Mouse (Mus musculus): ENCODE data around the gene Serpina7. TPM values are rescaled to one million over a fixed set of nuclear protein-coding genes. Genes with fewer than 3 reads are reported as not detected.

Serpina7 gene
- not detected in 2 replicates for total RNA-seq (2017)

- ATAC-seq (replicated peaks; ENCODE audit: low read depth, poor library complexity, severe bottlenecking), result no peak
Measured at GRCm38 (mm10) chrX:139085077-139085476, at the start of gene Serpina7. Gene Serpina7, minus strand, starts transcription at chrX:139085236.

DNA sequence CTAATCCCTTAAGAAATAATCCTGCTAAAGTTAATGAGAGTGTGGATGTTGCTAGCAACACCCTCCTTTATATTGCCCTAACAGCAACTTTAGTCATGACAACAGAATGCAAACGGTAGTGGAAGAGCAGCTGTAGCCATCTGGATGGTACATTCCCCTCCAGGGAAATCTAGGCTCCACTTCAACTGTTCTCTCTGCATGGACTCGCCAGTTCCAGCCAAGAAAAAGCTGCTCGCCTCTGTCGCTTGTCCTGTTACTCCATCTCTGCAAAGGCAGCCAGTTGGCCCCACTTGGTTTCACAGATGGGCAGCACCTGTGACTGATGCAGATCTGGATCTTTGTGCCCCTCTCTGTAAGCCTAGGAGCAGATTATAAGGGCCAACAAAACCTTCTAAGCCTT, 49.0 kb upstream of the Serpina7 start:
- ATAC-seq (replicated peaks; ENCODE audit: low read depth, poor library complexity, severe bottlenecking), result no peak

DNA sequence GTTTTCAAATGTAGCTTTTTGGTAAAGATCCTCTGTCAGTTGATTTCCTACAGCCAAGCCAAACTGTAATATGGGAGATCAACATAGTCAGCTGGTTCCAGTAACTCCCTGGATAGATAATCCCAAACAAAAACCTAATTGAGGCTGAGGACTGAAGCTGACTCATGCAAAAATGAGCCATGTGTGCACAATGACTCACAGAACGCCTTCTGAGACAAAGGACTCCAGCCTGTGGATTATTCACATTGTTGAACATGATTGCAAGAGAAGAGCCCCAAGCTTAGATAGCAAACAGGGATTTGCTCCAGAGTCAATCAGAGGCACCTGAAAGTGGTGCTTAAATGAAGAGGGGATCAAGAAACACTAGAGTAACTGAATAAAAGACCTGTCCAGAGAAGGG, 12.2 kb upstream of the Serpina7 start:
- ATAC-seq (replicated peaks; ENCODE audit: low read depth, poor library complexity, severe bottlenecking), result no peak

DNA sequence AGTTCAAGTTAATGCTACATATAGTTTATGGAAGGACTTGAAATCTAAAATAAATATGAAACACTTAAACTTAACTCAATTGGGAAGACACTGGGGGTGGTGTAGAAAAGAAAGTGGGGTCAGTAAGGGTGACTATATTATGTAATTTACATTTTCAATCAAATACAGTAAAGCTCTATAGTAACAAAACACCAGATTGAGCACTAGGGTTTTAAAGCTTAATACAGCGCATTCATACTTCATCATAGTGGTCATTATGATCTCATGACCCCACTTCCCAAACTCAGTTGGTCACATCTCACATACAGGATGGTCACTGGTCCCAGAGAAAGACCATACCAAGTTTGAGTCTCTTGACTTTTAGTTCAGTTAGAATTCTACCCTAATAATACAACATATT, 907 bp upstream of the Serpina7 start, which contains the start of gene 4930513O06Rik:
Gene 4930513O06Rik, plus strand, starts transcription at position 301 of the 400 bp plus-strand sequence.
- no peak for ATAC-seq (replicated peaks; ENCODE audit: low read depth, poor library complexity, severe bottlenecking)

GRCm38 (mm10) chrX:139078493-139078892, 6.5 kb downstream of the Serpina7 start:
- no peak for ATAC-seq (replicated peaks; ENCODE audit: low read depth, poor library complexity, severe bottlenecking)

DNA sequence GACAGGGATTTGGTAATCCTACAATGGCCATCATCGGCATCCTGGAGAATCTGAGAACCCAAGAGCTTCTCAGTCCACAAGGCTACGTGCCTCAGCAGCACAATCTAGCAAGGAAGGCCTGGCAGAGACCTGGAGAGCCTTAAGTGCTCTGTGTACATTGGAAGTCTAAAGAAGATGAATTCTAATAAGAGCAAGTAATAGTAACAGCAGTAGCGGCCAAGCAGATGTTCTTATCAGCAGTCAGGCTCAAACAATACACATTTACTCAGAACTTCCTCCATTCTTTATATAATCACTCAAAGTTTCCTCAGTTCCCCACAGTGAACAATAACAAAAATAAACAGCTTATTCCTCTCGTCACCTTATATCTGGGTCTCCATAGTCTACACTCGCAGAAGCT, 21.0 kb downstream of the Serpina7 start:
- ATAC-seq (replicated peaks; ENCODE audit: low read depth, poor library complexity, severe bottlenecking), result no peak

DNA sequence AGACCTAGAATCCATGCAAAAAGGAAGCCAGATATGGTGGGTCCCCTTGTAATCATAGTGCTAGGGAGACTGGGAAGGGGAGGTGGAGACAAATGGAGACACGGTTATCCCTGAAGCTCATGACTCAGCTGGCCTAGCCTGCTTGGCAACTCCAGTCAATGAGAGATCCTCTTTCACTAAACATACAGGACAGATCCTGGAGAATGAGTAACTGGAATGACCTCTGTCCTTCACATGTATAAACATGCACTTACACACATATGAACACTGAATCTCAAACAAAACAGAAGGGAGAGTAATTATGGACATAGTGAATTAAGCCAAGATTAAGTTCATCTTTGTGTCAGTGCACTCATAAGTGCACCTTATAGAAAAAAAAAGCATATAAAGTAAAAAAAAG, 31.9 kb downstream of the Serpina7 start:
- ATAC-seq (replicated peaks; ENCODE audit: low read depth, poor library complexity, severe bottlenecking), result no peak

DNA sequence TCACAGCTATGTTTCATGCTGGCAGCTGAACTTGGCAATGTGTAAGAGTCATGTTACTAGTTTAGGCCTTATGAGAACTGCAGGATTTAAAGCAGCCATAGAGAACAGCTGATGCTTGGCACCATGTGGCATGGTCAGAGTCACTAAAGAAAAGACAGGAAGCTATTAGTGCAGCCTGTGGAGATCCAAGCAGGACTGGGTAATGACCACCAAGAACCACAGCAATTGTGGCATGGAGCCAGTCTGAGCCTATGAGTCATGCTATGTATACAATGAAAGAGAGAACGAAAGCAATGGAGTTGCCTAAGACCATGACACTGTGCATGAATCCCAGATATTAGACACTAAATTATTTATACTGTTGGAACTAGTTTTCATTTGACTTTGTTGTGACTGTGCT, 33.1 kb downstream of the Serpina7 start:
- no peak for ATAC-seq (replicated peaks; ENCODE audit: low read depth, poor library complexity, severe bottlenecking)

DNA sequence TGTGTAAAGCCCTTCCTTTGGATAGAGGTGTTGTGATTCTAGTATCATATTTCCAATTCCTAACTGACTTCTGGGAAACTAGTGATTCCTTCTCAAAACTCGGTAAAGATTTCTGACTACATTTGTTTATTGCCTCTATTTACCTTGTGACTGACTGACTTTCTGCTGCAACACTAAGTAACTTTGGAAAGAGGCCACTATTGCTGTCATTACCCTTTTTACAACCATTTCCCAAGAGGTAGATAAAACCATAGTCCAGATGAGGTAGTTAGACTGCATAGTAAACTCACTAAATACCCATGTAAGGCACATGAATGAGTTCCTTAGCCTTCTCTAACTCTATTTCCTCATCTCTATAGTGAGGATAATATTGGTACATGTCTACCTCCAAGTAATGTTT, 43.9 kb downstream of the Serpina7 start:
- ATAC-seq (replicated peaks; ENCODE audit: low read depth, poor library complexity, severe bottlenecking), result no peak

DNA sequence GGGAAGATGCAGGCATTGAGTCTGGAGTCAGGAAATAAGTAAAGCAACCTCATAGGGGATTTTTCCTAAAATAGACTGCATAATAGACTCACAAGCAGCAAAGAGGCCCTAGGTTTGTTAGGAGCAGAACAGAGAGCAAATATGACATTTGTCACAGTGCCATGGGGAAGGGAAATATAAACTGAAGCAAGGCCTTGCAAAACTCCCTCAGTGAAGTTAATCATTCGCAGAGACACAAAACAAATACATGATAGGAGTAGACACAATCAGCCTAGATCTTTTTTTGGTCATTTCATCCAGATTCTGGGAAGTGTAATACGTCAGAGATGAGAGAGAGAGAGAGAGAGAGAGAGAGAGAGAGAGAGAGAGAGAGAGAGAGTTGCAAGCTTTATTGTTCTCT, 45.7 kb downstream of the Serpina7 start:
- no peak for ATAC-seq (replicated peaks; ENCODE audit: low read depth, poor library complexity, severe bottlenecking)

GRCm38 (mm10) chrX:139037666-139038065, 47.4 kb downstream of the Serpina7 start:
- ATAC-seq (replicated peaks; ENCODE audit: low read depth, poor library complexity, severe bottlenecking), result no peak

Other genes starting within 250 kb of the Serpina7 start
- 0.64 TPM in 1 of 2 replicates, not detected in the other for gene Nrk, start 170.8 kb downstream of the Serpina7 start, total RNA-seq (2017)
- gene 4930513O06Rik, start 1.0 kb upstream of the Serpina7 start, total RNA-seq (2017), result not detected in 2 replicates
- not detected in 2 replicates for gene 4933428M09Rik, start 94.0 kb upstream of the Serpina7 start, total RNA-seq (2017)
- gene Mum1l1, start 124.8 kb upstream of the Serpina7 start, total RNA-seq (2017), result 1.4 TPM in 1 of 2 replicates, not detected in the other
- gene Trap1a, start 248.4 kb upstream of the Serpina7 start, total RNA-seq (2017), result not detected in 2 replicates

All from common myeloid progenitor, adult 5-6 weeks (primary cell).